Mouse (Mus musculus) olfactory bulb, adult 2 months (tissue): ENCODE data around the gene Bbs9.

Experiments
- CTCF ChIP-seq: fragments of 200-500 bp; IDR thresholded peaks from 2 replicates; pipeline ENCODE4 v1.5.1; 2012; ENCODE audit warnings: low read depth, mild to moderate bottlenecking, low read length, moderate library complexity; ENCODE audit not compliant: insufficient read depth
- POLR2A ChIP-seq: fragments of 200-500 bp; IDR thresholded peaks from 2 replicates; pipeline ENCODE4 v1.6.1; 2012; ENCODE audit warnings: mild to moderate bottlenecking, low read depth, low read length, moderate library complexity; ENCODE audit not compliant: insufficient read depth

DNA sequence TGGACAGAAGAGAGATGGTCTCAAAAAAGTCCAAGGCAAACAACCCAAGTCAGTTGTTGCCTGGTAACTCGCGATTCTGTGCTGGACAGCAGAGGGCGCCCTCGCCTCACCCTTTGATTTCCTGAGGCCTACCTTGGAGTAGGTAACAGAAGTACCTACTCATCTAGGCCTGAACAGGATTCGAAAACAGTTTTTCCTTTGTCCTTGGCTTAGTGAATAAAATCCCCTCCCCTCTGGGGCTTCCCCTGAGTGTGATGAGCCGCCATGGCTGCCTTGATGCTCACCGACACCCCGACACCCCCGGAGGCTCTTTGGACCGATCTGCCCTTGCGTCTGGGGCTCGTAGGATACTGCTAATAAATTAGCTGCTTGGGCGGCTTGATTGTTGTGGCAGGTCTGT, 82.0 kb downstream of the Bbs9 start:
- TF ChIP-seq CTCF, result no peak; the same call in 1 of the 2 replicates
- no peak for TF ChIP-seq POLR2A
